Mouse (Mus musculus): Measurements from ENCODE around the gene Prkca.

Gene Prkca

DNA sequence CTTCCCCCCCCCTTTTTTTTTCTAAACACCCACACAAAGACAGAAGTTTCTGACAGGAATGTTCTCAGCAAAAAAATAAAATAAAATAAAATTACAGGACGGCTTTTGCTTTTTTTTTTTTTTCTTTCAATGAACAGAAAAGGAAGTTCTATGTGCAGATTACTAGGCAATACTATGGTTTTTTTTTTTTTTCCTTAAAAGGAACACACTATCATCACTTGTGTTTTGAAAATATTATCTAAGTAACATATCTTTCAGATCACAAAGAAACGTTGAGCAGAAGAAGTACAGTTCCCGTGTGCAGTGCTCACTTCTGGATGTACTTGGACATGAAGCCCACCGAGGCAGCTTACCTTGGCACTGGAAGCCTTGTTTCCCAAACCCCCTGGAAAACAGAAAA lies 3.4 kb downstream of the Prkca start:
- DNase-seq (ENCODE audit: low read depth, low spot score), result no peak

DNA sequence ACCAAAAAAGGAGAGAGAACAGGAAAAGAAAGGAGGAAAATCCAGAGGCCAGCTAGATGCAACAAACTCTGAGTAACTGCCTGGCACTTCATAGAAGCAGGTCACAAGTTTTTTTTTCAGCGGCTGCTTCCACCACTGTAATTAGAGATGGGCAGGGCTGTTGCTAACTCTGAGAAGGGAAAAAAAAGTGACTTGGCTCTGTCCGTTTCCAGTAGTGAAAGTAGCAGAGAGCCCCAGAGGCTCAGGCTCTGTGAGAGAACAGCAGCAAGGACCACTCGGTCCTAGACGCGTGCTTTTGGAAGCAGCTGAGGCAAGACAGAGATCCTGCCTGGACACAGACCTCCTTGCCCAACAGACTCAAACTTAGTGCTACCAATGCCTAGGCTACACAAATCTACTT lies 7.3 kb downstream of the Prkca start:
- DNase-seq (ENCODE audit: low read depth, low spot score), result no peak

DNA sequence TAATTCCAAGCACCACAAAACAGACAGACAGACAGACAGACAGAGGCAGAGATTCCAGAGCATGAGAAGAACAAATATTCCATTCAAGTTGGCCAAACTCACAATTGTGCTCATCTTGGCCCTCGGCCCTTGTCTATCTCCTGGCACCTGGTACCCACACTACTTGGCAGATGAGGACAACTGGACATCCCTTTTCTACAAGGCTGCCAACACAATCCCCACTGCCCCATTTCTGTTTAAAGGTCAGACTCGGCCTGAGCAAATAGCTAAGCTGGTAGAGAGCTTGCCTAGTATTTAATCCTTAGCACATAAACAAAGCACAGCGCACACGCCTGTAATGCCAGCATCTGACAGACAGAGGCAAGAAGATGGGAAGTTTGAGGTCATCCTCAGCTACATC lies 8.2 kb downstream of the Prkca start:
- DNase-seq (ENCODE audit: low read depth, low spot score), result no peak

DNA sequence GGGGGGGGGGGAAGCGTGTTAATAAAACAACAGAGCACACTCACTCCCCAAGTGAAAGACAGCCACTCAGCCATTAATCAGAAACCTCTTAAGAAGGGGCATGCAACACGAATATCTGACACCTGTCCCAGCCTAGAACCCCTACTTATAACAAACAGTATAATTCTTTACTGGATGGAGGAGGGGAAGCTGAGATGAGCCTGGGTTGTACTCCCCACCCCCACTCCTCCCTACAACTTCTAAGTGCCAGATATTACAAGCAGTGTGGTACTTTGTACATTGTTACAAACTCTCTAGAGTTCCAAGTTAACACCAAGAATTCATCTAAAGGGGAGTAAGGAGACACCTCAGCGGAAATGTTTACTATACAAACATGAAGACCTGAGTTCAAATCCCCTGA lies 9.1 kb downstream of the Prkca start:
- DNase-seq (ENCODE audit: low read depth, low spot score), result no peak

DNA sequence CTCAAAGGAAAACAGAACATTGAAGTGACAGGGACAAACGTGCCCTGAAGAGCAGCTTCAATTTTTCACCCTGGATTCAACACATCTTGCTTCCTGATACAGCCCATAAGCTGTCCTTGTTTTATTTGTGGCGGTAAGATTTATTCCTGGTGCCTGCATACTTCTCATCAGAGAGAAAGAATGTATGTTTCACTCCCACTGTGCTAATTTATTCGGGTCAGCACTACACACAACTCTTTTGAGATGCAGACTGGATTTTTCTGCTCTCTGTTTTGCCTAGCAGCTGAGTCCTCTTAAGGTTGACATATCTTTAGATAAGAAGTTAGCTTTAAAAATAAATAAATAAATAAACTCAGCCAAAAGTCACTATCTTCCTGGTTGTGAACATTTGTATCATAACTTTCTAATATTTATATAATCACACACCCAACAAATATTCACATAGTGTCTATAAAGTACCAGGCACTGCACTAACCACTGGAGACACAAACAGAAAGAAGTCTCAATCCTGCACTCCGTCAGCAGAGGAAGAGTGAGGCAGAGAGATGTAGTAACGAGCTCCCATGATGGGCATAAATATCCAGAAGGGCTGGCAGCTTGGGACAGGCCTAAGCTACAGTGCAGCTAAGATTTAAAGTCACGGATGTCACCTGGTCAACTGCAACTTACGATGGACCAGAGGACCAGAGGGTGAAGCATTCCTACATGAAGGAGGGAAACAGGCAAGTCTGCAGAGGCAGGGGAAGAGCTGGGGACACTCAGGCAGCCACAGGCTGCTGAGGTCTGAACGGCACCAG lies 9.9 kb downstream of the Prkca start:
- no peak for DNase-seq (ENCODE audit: low read depth, low spot score)

DNA sequence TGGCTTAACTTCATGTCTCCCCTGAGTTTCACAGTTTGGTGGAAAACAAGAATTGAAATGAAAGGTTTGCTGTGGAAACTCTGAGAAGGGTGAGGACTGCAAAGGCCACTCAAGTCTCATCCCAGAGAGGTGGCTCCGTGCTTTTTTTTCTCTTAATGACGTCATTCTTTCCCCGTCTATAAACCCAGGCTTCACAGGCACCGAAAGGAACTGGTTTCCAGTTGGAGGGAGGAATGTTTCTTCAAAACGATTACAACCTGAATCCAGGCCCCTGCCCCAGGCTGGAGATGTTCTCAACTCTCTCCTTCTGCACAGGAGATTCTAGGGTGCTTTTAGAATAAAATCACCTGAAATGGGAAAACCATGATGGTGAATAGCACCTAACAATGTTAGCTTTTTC lies 10.7 kb downstream of the Prkca start:
- DNase-seq (ENCODE audit: low read depth, low spot score), result no peak

DNA sequence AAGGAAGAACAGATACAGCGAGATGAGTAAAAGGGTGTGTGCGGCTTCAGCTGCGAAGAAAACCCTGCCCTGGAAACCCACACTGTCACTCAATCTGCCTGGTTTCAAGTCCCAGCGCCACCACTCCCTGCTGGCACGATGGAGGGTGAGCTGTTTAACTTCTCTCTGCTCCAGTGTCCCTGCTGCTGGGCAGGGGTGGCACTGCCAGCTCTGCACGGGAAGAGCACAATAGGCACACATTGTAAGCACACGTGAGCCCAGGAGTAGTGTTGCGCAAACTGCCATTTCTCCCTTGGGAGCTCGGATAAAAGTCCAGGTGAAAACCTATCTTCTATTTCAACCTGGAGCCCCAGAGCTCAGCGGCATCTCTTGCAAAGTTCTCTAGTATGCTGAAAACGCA lies 12.9 kb downstream of the Prkca start:
- DNase-seq (ENCODE audit: low read depth, low spot score), result no peak

DNA sequence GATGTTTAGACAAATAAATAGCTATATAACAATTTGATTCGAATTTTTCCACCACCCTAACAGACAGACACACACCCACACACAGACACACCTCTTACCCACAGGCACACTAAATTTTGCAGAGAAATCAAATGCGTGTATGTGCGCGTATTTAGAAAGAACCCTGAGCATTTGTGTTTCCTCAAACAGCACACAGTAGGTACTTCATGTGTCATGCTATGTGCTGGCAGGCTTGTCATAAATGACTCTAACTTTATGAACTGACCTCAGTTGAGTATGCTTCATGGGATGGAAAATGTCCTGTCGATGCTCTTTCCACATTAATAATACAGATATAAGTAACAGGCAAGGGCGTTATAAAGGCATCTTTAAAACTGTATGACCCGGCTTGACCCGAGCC lies 17.8 kb downstream of the Prkca start:
- no peak for DNase-seq (ENCODE audit: low read depth, low spot score)

DNA sequence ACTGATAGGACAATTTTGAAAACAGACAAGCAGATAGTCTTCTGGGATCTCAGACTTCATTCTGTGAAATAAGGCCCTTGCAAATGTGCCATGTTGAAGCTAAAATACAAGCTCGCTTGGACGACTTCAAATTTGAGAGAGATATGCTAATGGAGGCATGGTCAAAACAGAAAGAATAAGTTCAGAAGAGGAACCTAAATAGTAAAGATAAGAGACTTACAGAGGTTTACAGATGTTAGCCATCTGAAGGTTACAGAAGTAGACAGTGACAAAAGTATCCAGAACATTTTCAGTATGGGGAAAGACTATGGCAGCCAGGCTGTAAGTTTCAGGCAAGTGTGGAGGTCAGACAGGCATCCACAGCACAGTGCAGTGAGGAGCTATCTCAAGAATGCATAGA lies 21.6 kb downstream of the Prkca start:
- DNase-seq (ENCODE audit: low read depth, low spot score), result no peak

DNA sequence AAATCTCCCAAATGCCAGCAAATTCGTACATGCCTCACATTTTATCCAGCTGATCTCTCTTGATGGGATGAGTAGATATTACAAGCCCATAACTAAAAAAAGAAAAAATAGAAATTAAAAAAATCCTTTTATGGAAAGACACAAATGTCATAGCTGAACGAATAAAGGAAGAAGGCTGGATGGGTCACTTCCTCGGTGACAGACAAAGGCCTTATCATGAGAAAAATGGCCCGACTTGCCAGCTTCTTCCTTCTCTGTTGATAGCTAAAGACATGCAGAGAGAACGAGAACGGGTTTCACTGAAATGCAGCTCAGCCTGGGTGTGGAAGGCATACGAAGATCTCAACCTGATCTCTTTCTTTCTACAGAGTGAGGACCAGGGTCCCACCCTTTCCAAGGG lies 23.2 kb downstream of the Prkca start:
- DNase-seq (ENCODE audit: low read depth, low spot score), result no peak

DNA sequence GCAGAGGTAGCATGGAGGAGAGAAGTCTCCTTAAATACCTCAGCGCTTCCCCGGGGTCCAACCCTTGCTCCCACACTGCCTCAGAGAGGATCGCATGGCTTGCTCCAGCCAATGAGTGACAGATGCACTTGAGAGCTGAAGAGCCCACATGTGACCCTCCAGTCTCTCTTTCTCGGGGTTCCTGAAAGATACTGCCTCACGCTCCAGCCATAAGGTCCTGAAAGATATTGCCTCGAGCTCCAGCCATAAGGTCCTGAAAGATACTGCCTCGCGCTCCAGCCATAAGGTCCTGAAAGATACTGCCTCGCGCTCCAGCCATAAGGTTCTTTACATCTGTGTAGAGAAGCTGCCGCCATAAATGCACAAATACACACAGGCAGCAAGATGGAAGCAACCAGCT lies 24.6 kb downstream of the Prkca start:
- DNase-seq (ENCODE audit: low read depth, low spot score), result no peak

DNA sequence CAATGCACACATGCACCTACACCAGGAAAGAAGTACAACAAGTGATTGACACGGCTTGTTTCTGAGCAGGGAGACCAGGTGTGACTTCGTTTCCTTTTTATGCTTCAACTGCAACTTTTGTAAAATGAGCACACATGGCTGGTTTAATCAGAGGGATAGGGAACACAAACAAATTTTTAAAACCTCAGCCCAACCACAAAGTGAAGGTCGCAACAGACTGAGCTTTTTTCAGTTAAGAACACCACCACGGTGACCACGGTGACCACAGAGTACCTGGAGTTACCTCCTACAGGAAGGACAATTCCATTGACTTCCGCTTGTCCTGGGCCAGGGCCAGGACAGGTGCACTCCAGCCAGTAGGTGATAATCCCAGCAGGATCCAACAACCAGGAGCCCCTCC lies 25.9 kb downstream of the Prkca start:
- DNase-seq (ENCODE audit: low read depth, low spot score), result no peak

DNA sequence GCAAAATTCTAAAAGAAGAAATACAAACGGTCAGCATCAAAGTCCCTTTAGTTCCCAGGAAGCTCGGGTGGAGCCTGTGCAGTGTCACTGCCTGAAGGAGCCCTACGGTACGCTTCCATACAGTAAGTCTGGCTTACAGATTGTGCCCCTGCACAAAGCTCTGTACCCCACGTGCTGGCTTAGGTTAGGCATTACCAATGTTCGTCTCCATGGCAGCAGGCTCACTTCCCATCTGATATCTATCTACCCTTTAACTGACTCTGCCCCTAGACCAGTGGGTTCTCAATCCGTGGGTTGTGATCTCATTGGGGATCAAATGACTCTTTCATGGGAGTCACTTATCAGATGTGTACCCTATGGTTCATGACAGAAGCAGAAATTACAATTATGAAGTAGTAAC lies 28.0 kb downstream of the Prkca start:
- DNase-seq (ENCODE audit: low read depth, low spot score), result no peak

DNA sequence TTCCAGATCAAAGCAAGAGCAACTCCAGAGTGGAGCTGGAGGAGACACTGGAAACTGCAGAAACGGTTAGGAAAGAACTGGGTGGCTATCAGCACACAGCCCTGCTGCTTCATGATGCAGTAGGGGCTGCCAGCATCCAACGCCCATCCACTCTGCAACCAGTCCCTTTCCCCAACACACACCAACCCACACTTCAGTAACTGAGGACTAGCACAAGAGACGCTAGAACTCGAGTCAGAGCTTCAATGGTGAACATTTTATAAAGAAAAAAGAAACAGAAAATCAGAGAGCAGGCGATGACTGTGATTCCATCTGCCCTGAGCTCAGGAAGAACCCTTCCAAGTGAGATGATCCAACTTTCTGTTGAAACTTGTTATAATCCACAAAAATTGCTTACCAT lies 31.2 kb downstream of the Prkca start:
- DNase-seq (ENCODE audit: low read depth, low spot score), result no peak

DNA sequence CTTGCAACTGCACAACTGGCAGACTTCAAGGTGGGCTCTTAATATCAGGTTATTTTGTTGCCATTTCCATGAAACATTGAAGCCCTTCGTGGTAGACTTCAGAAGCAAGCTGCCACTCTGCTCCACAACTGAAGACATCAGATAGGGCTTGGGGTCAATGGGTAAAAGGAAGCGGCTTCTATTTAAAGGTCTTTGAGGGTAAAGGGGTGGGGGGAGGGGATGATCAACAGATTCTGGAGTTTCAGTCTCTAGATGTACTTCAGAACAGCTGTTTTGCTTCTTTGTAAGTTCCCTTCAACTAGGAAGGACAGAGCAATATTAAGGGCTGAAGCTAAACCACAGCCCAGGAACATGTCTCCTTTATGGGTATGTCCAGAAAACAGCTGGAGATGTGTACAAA lies 31.8 kb downstream of the Prkca start:
- no peak for DNase-seq (ENCODE audit: low read depth, low spot score)

DNA sequence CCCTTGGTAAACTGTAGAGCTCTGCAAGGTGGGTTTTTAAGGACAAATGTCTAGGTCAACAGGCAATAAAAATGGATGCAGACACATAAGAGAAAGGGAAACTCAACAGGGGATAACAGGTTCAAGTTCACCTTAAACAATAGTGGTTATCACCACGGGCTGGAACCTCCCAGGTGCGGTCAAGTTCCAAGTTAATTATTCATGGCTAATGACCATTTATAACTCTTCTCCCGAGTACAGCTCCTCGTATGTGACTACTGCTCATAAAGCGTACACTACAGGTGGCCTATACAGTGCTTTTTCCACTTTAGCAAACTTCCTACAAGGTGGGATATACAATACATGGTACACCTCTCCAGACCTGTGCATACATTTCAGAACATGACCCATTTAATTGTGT lies 33.9 kb downstream of the Prkca start:
- no peak for DNase-seq (ENCODE audit: low read depth, low spot score)

DNA sequence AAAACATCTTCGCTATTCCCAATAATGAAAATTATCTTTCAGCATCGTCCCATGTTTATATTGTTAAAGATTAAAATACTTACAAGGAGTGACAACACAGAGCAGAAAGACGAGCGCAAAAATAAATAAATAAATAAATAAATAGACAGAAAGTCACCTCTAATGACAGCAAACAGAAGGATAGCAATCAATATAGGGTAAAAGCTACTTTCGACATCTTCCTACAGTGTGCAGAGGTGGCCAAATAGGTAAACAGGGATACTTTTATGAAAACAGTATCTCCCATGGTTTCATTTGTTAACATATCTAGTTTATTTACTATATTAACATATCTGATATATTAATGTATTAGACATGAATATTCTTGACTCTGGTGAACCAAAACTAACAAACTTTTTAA lies 35.5 kb downstream of the Prkca start:
- no peak for DNase-seq (ENCODE audit: low read depth, low spot score)

DNA sequence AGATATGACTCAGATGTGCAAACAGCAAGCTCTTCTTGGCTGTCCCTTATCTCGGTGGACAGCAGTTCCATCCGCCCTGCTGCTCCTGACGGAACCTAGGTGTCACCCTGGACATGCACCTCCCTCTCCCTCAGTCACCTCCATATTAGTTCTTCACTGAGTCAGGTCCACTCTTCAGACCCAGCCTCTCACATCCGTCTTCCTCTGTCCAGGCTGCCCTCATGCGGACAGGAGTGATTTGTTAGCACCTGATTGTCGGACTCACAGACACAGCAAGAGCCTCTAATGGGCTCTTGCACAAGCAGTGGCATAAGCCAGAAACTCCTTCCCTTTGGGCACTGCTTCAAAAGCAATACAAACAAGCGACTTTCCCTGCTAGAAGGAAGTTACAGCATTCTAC lies 36.5 kb downstream of the Prkca start:
- no peak for DNase-seq (ENCODE audit: low read depth, low spot score)

DNA sequence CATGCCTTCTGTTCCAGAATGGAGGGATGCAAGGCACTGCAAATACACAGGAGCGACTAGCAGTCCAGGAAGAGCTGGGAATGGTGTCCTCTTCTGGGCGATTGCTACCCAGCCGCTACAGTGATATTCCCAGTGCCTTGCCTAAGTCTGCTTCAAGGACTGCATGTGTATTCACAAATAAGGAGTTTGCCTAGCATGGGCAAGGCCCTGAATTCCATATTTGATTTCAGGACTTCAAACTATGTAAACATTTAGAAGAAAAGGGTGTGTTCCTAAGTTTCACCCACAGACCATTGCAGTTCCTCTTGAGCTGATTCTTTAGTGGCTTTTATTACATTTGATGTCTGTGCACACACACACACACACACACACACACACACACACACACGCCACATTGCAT lies 39.9 kb downstream of the Prkca start:
- DNase-seq (ENCODE audit: low read depth, low spot score), result no peak

DNA sequence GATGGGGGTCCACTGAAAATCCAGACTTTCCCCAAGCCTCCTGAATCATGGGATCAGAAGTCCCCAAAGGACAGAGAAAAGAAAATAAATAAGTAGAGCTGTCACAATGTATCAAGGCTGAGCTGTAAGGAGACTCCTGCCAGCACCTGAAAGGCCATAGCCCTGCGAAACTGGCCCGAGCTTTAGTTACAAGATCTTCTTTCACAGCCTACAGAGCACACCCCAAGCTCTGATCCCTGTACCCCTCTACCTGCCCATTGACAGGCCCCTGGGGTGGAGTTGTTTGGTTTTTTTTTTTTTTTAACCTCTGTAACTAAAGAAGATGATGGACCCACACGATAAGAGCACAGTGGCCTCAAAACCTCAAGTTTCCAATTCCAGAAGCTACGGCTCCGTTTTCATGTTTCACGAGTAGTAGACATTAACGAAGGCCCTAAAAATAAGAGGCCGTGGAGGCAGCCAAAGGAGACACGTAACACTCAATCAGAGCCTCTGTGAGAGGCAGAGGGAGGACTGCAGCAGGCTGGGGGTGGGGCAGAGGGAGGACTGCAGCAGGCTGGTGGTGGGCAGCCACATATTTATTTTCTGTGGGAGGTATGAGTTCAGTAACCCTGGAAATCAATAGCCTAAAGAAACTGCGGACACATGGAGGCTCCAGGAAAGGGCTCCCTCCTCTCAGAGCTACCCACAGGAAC lies 41.8 kb downstream of the Prkca start:
- no peak for DNase-seq (ENCODE audit: low read depth, low spot score)

DNA sequence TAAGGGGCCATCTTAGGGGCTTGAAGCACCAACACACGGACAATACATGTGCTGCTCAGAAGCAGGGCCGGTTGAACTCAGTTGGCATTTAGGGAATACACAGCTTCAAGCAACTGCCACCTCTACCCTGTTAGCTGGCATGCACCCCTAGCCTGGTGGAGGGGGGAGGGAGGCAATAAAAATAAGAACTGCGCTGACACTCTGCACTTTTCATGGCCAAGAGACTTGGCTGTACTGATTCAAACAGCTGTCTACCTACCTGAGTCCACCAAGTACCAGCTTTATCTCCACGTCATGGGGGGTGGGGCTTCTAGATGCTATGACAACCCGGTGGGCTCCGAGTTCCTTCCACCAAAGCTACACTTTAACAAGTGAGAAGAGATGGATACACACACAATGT lies 42.7 kb downstream of the Prkca start:
- no peak for DNase-seq (ENCODE audit: low read depth, low spot score)

DNA sequence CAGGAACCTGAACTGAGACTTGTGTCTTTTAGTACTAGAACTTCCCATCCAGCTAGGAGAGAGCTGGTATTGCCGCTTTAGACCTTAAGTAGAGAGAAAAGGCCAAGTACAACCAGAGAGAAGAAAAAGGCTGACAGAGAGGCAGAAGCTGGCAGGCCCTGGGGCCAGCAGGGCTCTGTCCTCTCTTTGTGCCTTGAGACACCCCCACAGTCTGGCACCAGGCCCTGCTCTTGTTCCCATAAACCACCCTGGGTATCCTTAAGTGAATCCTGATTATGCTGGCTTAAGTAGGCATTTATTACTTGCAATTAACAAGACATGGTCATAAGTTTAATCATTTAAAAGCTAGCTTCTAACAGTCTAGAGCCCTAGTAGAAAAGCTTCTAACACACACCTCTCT lies 43.3 kb downstream of the Prkca start:
- DNase-seq (ENCODE audit: low read depth, low spot score), result no peak

DNA sequence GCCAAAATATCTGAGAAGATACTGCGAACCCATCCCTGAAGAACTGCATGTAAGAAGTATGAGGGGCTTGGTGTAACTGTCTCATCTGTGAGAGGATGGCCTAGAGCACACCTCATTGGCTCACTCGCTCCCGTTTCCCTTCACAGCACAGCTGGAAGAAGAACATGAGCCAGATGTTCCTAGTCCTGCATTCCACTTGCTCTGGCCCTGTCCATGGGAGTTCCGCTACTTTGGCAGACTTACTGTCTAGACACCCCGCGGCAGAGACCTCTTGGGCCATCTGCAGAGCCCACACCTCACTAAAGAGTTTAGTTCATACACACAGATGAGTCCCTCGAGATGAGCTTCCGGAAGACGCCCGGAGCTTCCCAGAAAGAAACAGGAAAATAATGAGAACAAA lies 43.8 kb downstream of the Prkca start:
- DNase-seq (ENCODE audit: low read depth, low spot score), result no peak

DNA sequence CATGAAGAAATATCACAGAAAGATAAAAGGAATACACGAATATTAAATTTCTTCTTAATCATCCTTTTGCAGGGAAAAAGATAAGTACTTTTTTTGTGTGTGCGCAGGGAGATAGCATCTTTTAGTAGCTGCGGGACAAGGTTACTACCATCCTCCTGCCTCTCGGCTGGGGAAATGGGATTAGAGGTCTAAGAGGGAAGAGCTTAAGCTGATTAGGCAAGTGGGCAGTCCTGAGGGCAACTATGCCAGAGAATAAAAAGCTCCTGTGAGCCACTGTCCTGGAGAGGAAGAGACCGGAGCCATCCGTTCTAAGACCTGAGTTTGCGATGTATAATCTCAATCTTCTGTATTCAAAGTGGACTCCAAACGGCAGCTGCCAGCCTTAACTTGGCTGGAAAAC lies 45.8 kb downstream of the Prkca start:
- peak; percentile 77 for DNase-seq (ENCODE audit: low read depth, low spot score)

All from retina, adult 2 months (tissue).